Mouse (Mus musculus) spleen, adult 12 weeks (tissue): Measurements from ENCODE around the gene Il17f.
"Not testable (repeated sequence)": the region's sequence is repeated elsewhere in the genome, so short reads cannot be mapped to it uniquely, and the experiment has no call there.

Source experiments
- DNase-seq: peaks from one replicate; pipeline ENCODE4 v3.0.0; 2022; ENCODE audit warnings: low spot score

The Il17f gene

DNA sequence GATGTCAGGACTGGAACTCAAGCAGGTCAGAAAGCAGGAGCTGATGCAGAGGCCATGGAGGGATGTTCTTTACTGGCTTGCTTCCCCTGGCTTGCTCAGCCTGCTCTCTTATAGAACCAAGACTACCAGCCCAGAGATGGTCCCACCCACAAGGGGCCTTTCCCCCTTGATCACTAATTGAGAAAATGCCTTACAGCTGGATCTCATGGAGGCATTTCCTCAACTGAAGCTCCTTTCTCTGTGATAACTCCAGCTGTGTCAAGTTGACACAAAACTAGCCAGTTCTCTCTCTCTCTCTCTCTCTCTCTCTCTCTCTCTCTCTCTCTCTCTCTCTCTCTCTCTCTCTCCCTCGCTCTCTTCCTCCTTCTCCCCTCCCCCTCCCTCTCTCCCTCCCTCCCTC lies at the start of gene Il17f:
Gene Il17f (minus strand): TSS at position 101 of the 400 bp plus-strand sequence.
- not testable (repeated sequence) for DNase-seq

DNA sequence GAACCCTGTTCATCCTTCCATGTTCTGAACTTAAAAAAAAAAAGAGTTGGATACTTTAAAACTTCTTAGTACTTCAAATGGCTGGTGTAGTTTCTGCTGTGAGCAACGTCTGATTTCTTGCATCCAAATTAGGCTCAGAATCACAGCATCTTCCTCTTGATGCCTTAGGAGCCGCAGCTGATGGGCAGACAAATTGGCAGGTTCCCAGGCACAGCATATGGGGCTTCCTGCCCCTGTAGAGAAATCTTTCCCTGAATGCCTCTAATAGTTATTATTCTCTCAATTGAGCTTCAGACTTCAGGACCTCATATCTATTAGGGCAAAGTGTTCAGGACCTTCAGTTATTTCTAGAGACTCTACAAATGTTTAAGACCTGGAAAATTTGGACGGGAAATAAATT lies 49.5 kb upstream of the Il17f start:
- DNase-seq: no peak

DNA sequence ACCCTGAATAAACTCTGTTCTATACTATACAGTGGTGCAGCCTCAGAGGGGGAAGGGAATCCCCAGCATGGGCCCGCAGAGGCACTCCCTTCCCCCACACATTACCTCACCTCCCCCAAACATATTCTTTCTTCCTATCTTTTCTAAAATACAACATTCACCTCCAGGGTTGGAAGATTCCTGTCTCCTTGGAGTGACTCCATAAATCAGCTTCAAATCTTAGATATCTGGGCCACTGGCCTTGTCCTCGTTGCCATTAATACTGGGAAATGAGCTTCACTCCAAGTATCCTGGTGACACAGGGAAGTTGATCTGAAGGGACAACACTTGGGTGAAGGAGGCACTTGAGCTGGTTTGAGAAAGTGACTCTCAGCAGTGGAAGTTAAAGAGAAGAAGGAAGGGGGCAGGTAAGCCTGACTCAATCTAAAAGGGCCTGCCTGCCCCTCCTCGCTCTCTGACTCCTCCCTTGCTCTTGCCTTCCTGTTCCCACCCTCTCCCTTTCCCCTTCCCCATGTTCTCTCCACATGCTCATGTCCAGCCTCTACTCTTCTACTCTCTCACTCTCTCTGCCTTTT lies 46.2 kb upstream of the Il17f start:
- no peak for DNase-seq

DNA sequence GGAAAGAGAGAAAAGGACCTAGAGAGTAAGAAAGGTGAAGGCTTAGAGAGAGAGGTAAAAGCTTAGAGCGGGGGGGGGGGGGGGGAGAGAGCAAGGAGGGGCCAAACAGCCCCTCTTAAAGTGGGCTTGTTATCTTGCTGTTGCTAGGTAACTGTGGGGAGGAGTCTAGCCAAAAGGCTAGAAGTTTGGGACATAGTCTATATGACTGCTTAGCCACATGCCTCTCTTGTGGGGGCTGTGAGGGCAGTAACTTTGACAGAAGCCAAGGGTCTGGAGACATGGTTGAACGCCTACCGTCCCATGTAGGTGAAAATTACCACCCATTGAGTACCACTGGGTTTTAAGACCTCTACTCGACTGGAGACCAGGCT lies 42.7 kb upstream of the Il17f start:
- DNase-seq: no peak

DNA sequence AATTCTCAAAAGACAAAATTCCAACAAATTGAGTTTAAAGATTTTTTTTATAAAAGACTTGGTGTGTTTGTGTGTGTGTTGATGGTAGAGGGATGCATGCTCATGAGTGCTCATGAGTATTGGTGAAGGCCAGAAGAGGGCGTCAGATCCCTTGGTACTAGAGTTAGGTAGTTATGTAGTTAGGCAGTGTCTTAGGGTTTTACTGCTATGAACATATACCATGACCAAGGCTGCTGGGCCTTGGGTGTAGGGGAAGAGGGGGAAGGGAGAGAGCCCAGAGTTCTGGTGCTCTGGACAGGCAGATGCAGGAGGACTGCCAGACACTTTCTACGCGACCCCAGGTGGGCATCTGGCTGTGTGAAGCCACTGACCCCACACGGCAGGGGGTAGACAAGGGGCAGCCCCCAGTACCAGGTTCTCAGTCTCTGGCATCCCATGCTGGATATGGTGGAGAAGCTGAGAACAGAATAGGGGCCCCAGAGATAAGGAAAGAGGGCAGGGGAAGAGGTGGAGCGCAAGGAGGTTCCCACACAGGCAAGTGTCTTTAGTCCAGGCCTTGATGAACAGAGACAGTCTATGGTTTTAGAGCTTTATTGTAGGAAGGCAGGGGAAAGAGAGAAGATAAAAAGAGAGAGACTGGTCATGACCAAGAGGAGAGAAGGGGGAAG lies 42.2 kb upstream of the Il17f start:
- no peak for DNase-seq

DNA sequence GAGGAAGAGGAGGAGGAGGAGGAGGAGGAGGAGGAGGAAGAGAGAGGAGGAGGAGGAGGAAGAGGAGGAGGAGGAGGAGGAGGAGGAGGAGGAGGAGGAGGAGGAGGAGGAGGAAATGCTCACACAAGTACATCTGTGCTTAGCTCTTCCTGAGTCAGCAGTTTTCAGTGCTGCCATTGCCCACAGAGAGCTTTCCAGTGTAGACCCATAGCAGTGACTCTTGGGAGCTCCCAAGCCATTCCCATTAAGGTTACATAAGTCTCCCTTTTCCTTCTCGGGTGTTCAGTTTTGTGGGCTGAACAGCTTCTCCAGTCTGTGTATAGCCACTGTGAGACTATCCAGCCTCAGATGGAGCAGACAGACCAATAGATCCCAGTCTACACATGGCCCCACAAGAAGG lies 40.1 kb upstream of the Il17f start:
- DNase-seq: no peak

DNA sequence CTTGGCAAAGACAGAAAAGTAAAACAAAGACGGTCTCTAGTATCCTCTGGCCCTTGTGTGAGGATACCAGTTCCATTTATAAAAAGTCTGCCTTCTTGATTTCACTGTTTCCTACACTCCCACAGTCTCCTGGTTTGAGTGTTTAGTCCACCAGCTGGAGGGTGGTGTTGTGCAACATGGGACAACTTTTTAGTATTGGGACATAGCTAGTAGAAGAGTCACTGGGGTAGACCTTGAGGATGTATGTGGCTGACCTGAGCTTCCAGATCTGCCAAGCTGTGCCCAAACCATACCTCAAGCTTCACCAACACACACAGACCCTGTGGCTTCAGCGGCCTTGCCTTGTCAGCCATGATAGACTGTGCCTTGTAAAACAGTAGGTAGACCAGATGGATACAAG lies 37.6 kb upstream of the Il17f start:
- no peak for DNase-seq

DNA sequence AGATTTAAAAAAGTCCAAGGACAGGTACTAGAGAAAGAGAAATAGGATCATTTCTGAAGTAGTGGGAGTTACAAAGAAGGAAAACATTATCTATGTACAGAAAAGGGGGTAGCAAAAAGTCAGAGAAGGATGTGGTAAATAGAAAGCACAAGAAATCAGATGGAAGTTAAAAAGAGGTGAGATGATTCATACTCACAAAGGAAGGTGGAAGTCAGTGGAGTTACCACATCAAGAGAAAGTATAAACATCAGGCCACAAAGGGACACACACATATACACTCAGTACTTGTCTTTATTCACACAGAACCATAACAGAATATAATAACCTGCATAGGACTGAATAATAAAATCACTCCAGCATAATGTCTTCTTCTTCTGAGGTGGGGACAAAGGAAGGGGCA lies 34.6 kb upstream of the Il17f start:
- DNase-seq: no peak

DNA sequence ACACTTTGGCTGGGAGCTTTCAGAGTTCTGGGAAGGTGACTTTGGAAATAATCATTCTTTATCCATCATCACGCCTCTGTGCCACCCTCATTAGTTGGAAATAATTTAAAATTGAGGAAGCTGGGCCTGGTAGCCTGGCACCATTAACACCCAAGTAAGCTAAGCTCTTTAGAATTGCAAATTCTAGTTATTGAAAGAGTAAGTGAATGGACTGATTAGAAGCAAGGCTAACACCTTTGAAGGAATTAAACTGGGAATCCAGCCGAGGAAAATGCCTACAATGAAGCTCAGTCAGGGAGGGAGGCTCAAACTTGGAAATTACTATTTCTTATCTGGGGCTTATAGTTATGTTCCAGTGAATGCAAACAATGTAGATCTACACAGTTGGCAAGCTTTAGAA lies 33.5 kb upstream of the Il17f start:
- DNase-seq: no peak

DNA sequence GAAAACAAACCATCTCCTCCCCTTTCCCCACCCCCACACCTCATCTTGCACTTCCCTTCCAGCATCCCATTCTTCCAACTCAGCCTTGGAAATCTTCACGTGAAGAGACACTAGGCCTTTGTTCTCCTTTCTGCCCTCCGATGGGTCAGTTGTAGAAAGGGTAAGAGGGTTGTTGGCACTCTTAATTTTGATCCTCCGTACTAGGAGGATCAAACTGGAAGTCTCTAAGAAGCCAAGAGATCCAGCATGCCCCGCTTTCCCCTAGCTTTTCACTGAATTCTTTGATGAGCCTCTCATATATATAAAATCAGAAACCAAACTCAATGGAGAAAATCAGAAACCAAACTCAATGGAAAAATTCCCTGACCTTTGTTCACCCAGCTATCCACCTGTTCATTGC lies 33.1 kb upstream of the Il17f start:
- no peak for DNase-seq

DNA sequence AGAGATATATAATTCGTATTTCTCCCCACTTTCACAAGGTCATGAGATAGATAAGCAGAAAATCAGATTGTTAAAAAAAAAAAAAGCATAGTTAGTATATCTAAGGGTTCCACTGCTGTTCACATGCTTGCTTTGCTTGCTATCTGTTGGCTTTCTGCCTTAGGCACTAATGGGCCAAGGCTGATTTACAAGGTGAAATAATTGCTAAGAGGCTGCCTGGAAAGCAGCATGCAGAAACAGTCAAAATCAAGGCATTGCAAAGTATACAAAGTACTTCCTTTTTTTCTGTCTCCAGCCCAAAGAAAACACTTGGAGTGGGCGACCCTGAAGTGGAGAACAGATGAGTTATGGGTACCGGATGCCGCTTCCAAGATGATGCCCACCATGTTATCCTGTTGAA lies 30.5 kb upstream of the Il17f start:
- DNase-seq: no peak

DNA sequence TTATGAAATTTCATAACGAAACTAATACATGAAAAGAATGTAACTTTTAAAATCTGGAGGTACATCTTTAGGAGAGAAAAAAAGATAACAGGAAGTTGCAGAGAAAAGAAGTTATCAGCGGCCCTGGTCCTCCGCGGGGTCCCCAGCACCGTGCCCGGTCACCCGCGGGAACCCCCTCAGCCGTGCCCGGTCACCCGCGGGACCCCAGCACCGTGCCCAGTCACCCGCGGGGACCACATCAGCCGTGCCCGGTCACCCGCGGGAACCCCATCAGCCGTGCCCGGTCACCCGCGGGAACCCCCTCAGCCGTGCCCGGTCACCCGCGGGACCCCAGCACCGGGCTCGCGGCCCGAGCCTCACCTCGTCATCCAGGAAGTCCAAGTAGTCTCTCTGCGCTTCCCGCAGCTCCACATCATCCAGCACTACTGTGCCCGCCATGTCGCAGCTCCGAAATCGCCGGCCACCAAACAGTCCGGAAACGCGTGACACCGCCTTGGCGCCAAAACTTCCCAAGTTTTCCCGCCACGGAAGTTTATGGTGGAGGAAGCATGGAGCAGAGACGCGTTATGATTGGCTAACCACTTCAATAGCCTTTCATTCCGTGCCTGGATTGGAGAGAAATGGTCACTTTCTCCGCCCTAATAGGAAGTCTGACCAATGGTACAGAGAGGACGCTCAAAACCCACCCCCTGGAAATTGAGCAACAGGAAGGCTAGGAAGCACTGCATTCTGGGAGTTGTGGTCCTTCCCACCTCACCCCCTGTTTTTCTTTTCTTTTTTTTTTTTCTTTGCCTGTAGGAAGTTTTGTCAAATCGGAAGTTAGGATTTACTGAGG lies 29.6 kb upstream of the Il17f start, which contains the start of gene Mcm3:
Gene Mcm3 (minus strand): TSS at position 542 of the 835 bp plus-strand sequence.
- peak; percentile 77 for DNase-seq

DNA sequence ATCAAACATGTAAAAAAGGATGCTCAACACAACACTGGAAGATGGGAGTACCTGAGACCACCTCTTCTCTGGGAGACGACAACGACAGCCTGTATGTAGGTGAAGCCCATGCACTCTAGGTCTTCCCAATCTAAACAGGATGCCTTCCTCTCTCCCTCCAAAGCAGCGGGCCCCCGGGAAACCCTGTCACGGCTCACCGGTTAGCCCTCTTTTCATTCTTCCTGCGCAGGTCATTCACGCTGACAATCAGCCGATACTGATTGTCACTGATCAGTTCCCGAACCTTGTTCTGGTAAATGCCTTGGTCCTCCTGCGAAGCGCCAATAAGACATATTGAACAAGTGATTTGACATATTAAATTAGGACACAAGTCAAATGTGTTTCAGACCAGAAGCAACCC lies 27.2 kb upstream of the Il17f start:
- no peak for DNase-seq

DNA sequence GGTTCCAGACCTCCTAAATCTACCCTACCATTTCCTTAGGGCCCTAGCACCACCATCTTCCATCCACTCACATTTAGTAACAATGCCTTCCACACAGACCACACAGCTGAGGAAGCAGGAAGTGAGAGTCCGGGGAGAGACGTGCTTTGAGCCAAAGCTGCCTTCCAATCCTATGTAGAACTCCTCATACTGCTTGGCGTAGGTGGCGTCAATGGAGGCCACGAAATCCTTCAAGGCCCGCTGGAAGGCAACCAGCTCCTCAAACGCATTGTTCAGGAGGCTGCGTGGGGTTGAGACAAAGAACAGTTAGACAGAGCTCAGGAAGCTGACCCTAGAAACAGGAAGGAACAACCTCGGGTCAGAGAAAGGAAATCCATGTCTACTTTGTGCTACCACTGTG lies 26.8 kb upstream of the Il17f start:
- DNase-seq: no peak

DNA sequence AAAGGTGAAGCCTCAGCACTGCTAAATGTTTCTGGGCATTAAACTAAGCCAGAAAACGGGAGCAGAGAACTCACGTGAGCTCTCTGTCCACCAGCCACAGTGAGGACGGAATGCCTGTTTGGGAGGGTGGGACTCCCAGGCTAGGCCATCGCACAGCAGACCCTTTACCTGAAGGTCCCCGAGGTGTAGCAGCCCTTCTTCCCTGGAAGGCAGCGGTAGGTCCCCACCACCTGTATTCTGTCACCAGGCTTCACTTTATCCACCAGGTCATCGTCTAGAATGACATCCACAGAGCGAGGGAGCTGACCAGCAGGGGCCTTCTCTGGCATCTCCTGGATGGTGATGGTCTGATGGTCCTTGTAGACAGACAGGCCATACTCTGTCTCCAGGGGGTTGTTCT lies 24.1 kb upstream of the Il17f start:
- DNase-seq: no peak

DNA sequence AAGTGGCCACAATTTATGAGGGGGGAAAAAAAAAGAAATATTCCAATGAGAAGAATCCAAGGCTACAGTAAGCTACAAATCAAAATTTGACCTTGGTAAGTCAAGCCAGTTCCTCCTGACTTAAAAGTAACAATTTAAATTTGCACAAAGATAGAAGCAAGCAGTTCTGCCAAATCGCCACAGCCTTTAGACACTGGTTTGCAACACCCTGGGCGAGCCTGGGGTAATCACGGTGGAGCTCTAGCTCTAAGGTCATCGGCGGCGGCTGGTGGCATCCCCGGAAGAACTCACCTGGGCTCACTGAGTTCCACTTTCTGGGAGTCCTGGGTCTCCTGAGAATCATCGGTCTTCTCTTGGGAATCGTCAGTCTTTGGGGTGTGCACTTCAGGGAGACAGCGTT lies 14.1 kb upstream of the Il17f start:
- no peak for DNase-seq

DNA sequence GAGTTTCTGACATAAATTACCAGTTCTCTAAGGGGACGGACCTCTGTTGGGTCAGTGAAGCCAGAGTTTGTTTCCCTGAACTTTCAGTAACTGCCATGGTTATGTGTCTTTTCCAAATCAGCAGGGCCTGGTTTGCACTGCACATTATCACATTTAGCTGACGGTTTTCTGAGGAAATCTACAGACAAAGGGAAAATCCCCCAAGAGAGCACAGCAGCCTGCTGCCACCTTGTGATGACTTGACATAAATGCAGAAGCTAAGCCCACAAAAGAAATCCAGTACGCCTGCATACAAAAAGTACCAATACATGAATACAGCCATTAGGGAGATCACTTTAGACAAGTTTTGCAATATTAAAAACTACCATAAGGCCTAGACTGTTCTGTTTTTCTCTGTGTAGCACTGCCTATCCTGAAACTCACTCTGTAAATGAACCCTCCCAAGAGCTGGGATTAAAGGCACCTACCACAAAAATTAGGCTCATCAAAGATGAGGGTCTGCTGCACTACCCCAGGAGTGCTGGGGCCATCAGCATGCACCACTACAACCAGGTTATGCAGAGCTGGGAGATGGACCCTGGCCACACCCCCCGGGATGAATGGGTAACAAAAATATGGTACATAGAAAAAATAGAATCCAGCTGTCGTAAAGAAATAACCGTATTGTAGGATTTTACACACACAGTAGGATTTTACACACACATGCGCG lies 11.4 kb upstream of the Il17f start:
- DNase-seq: no peak

DNA sequence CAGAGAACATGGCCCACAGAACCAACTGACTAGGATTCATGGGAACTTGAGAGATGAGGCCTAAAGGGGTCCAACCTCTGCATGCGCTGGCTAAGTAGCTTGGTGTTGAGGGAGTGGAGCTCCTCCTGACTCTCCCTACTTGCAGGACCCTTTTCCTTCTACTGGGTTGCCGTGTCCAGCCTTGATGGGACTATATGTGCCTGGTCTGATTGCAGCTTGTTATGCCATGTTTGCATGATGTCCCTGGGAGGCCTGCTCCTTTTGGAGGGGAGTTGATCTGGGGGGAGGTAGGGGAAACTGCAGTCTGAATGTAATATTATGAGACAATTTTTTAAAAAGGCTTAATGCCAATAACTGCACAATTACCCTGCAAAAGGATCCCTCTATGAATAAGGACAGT lies 10.9 kb upstream of the Il17f start:
- DNase-seq: no peak

DNA sequence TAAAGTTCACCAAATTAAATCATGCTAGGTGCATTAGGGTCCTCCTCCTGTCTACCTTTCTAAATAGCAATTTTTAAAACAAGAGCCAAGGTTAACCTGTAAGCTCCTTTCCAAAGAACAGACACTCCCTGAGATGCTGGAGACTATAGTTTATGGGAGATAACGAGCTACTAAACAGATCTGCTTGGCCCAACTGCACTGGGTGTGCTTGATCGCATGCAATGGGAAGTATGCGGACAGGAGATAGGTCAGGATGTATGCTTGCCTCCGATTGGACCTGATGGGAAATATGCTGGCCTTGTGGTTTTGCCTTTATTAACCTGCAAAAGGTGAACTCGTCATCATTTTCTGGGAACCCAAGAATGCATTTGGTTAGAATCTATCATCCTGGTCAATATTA lies 4.8 kb upstream of the Il17f start:
- DNase-seq: no peak

DNA sequence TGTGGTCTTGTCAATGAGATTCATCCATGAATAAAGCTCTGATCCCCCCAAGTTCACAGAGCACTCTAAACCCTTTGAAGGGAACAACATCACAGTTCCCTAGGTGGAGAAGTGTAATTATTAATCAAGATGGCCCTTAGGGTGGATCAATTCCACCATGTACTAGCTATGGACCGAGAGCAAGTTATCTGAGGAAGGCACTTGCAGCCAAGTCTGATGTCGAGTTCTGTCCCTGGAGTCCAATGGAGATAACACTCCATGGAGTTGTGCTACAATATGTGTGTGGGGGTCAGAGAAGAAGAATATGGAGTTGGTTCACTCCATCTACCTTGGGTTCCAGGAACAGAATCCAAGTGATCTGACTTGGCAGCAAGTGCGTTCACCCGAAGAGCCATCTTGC lies 4.3 kb upstream of the Il17f start:
- DNase-seq: no peak

DNA sequence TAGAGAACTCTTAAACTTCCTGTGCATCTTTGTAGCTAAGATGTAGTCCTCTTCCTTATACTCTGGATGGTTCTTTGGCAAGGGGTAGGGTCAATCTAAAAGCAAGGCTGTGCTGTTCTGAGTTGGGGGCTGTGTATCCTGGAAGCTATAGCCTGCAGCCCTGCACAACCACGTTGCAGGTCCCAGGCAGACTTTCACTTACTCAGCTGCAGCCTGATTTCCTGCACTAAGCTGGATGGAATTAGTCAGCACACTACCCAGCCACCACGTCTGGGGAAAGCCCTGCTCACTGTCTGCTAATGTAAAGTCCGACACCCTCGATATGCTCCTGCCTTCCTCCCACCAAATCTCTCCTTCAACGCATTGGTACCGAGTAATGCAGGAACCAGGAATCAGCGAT lies 997 bp upstream of the Il17f start:
- no peak for DNase-seq

DNA sequence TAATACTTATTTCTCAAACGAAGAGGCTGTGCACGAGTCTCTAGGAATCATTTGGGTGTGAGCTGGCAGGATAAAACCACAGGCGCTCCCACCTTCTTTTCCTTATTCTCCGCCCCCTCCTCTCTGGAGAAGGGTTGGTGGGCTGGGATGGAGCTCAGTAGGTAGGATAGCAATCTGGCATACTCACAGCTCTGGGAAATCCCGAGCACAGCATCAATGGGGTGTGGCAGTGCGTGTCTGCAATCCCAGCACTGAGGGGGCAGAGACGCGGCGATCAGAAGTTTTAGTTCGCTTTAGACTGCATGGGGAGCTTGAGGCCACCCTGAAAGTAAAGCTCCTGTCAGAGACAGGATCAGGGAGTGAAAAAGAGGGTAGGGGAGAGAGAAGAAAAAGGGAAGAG lies 2.0 kb downstream of the Il17f start:
- DNase-seq: no peak

DNA sequence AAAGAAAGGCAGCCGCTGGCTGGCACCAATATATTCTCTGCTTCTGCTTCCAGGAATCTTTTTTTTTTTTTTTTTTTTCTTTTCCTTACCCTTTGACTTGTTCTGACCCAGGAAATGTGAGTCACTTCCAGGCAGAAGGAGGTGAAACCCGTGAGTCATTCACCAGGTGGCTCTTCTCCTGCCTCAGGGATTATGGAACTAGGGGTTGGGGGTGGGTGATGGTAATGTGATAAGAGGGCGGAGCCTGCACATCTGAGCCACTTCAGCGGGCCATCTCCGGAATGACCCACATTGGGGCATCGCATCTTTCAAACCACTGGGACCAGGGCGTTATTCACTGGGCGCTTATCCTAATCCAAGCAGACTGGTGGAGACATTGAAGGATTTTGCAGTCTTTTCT lies 3.4 kb downstream of the Il17f start:
- no peak for DNase-seq
